Mouse (Mus musculus) myocyte (in vitro differentiated cells): Measurements from ENCODE around the gene Coro2b. TPM values are rescaled to one million over a fixed set of nuclear protein-coding genes. Genes with fewer than 3 reads are reported as not detected.

Experiments used
- H3K27me3 ChIP-seq: one replicate; pipeline ENCODE4 v1.6.1; 2011; ENCODE audit not compliant: control insufficient read depth, insufficient read depth, insufficient read length
- H3K36me3 ChIP-seq: one replicate; pipeline ENCODE4 v1.6.1; 2011; ENCODE audit not compliant: control insufficient read depth, insufficient read depth
- H3K4me2 ChIP-seq: one replicate; pipeline ENCODE4 v1.6.1; 2011; ENCODE audit warnings: low read depth, control low read depth
- H3K4me3 ChIP-seq: one replicate; pipeline ENCODE4 v1.5.1; 2011; ENCODE audit warnings: mild to moderate bottlenecking, control low read depth, moderate library complexity
- H3K79me2 ChIP-seq: one replicate; pipeline ENCODE4 v1.6.1; 2011; ENCODE audit not compliant: control insufficient read depth, insufficient read depth
- H3ac ChIP-seq: one replicate; pipeline ENCODE4 v1.6.1; 2011; ENCODE audit not compliant: control insufficient read depth, insufficient read length
- CEBPB ChIP-seq: IDR thresholded peaks from 2 replicates; pipeline ENCODE4 v1.6.1; 2011; ENCODE audit warnings: mild to moderate bottlenecking, moderate library complexity; ENCODE audit not compliant: poor library complexity, insufficient read depth, severe bottlenecking
- E2F4 ChIP-seq: IDR thresholded peaks from one replicate; pipeline ENCODE4 v1.6.1; 2011; ENCODE audit warnings: mild to moderate bottlenecking, control low read depth, moderate library complexity; ENCODE audit not compliant: insufficient read depth
- MAX ChIP-seq: IDR thresholded peaks from one replicate; pipeline ENCODE4 v1.6.1; 2011; ENCODE audit warnings: low read depth, mild to moderate bottlenecking, control low read depth
- MYOD1 ChIP-seq, 3 experiments: IDR thresholded peaks; one replicate each; pipeline ENCODE4 v1.6.1; 2011; ENCODE audit warnings: control low read depth in 2 of 3, low read depth in 2 of 3, mild to moderate bottlenecking in 2 of 3, moderate library complexity in 1 of 3; ENCODE audit not compliant: insufficient read length in 2 of 3, control insufficient read depth in 1 of 3
- MYOG ChIP-seq, 3 experiments: IDR thresholded peaks; one replicate each; pipeline ENCODE4 v1.6.1; 2011; ENCODE audit warnings: control low read depth in 2 of 3, low read depth in 2 of 3, mild to moderate bottlenecking in 2 of 3; ENCODE audit not compliant: insufficient read length in 2 of 3, control insufficient read depth in 1 of 3, insufficient read depth in 1 of 3
- POLR2A ChIP-seq: IDR thresholded peaks from one replicate; pipeline ENCODE4 v1.6.1; 2011; ENCODE audit warnings: low read depth, mild to moderate bottlenecking, control low read depth, moderate library complexity; ENCODE audit not compliant: insufficient read length
- POLR2AphosphoS2 ChIP-seq: IDR thresholded peaks from one replicate; pipeline ENCODE4 v1.6.1; 2011; ENCODE audit warnings: low read depth, control low read depth; ENCODE audit not compliant: insufficient read length
- REST ChIP-seq: IDR thresholded peaks from one replicate; pipeline ENCODE4 v1.6.1; 2011; ENCODE audit warnings: mild to moderate bottlenecking, control low read depth, moderate library complexity; ENCODE audit not compliant: insufficient read depth, insufficient read length
- SRF ChIP-seq: IDR thresholded peaks from one replicate; pipeline ENCODE4 v1.6.1; 2011; ENCODE audit warnings: low read depth; ENCODE audit not compliant: control insufficient read depth, insufficient read length
- TCF12 ChIP-seq: IDR thresholded peaks from one replicate; pipeline ENCODE4 v1.6.1; 2011; ENCODE audit warnings: mild to moderate bottlenecking, control low read depth; ENCODE audit not compliant: poor library complexity, insufficient read depth, severe bottlenecking
- TCF3 ChIP-seq: IDR thresholded peaks from one replicate; pipeline ENCODE4 v1.6.1; 2011; ENCODE audit warnings: low read depth, control low read depth; ENCODE audit not compliant: insufficient read length
- USF1 ChIP-seq: IDR thresholded peaks from one replicate; pipeline ENCODE4 v1.6.1; 2011; ENCODE audit warnings: low read depth, mild to moderate bottlenecking, control low read depth, moderate library complexity
- polyA plus RNA-seq: library from polyadenylated mRNA; unstranded; fragments of >200 nt; fragmentation: generic; extraction: Trizol; gene quantifications from one replicate; pipeline ENCODE4 v1.2.1, GENCODE M21; 2012; ENCODE audit warnings: missing spikeins

Coro2b gene
- polyA plus RNA-seq, 1 experiment, result 21.3 TPM

DNA sequence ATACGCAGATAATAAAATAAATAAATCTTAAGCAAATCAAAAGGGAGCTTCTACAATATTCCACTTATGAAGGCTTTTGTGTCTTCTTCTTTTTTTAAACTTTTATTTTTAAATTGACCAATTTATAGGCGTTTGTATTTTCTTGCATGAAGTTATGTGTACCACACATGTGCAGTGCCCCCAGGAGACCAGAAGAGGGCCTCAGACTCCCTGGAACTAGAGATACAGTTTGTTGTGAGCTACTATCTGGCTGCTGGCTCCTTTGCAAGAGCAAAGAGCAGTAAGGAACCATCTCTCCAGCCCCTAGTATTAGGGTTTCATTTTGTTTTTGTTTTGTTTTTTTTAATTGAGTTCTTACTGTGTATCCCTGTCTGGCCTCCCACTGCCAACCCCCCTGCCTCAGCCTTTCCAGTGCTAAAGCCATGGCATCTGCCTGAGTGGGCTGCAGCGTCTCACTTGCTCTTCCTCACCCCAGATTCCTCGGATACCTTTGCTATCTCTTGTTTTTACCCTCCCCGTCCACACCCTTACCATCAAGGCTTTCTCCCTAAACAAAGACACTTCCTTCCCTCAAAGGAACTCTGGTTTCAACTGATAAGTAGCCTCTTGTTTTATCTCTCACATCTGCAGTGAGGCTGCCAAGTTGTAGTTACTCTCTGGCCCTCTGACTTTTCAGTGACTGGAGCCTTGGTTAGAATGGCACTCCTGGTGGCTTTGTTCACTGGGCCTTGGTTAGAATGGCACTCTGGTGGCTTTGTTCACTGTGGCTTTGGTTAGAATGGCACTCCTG is 129.3 kb downstream of the Coro2b start:
- no peaks in the 10 kb centered on the region for H3K27me3 ChIP-seq
- TF ChIP-seq CEBPB (no peak), POLR2AphosphoS2 (no peak), REST (no peak), USF1 (no peak), TCF3 (no peak), MYOD1 (IDR thresholded peaks at IDR 0.05; ENCODE audit: control insufficient read depth in 1 of 3, insufficient read length in 2 of 3, low read depth in 2 of 3) (no peak), MYOG (IDR thresholded peaks at IDR 0.05; ENCODE audit: control insufficient read depth in 1 of 3, insufficient read depth in 1 of 3, insufficient read length in 2 of 3, low read depth in 2 of 3) (no peak), POLR2A (no peak), MAX (no peak), SRF (no peak), TCF12 (no peak), E2F4 (no peak)
- no peaks in the 10 kb centered on the region for H3K36me3 ChIP-seq
- no peak overlapping the region for H3K4me2 ChIP-seq
- no peak overlapping the region for H3K4me3 ChIP-seq
- H3K79me2 ChIP-seq, result no peaks in the 10 kb centered on the region
- H3ac ChIP-seq, result no peak overlapping the region

DNA sequence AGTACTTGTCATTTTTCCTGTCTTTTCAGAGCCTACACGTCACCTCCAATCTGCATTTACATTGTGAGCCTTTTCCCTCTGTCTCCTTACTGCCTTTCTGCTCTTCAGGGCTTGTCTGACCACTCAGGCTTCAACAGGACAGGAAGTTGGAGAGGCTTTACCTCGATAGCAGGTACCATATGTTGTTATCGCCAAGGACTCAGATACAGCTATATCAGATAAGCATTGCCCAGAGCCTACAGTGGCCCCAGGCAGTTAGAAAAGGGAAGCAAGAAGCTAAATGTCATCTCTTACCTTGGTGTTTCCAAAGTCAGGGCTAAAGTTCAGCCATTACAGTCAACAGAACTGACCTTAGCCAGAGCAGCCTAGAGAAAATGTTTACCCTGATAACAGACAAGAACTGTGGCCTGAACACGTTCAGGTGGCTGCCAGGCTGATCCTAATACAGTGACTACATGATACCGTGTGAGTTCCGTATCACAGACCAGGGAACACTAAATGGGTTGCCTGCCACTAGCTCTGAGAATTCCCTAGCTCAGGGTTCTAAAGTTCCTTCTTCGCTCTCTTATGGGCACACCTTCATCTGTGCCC is 130.3 kb downstream of the Coro2b start:
- TF ChIP-seq TCF3 (no peak), USF1 (no peak), POLR2A (no peak), MYOD1 (IDR thresholded peaks at IDR 0.05; ENCODE audit: control insufficient read depth in 1 of 3, insufficient read length in 2 of 3, low read depth in 2 of 3) (no peak)
- Histone ChIP-seq H3K27me3 (no peaks in the 10 kb centered on the region), H3K4me2 (no peak overlapping the region), H3K4me3 (no peak overlapping the region), H3K79me2 (no peaks in the 10 kb centered on the region), H3K36me3 (no peaks in the 10 kb centered on the region), H3ac (no peak overlapping the region)

DNA sequence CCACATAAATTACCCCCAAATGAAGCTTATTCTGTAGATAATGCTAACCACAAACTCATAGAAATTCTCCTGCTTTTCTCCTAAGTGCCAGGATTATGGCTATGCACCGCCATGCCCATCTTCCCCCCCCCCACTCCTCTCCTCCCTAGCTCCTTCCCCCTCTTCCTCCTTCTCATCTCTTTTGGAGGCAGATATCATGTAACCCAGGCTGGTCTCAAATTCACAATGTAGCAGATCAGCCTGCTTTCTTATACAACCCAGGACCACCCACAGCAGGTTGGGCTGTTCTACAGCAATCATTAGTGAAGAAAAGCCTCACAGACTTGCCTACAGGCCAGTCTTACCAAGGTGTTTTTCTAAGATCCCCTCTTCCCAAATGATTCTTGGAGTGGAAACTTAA is 135.3 kb downstream of the Coro2b start:
- no peak overlapping the region for H3ac ChIP-seq
- H3K79me2 ChIP-seq, result no peaks in the 10 kb centered on the region
- H3K4me3 ChIP-seq, result no peak overlapping the region
- H3K36me3 ChIP-seq, result no peaks in the 10 kb centered on the region
- H3K27me3 ChIP-seq, result no peaks in the 10 kb centered on the region
- H3K4me2 ChIP-seq, result no peak overlapping the region
- TF ChIP-seq E2F4 (no peak), POLR2AphosphoS2 (no peak), CEBPB (no peak), MYOG (IDR thresholded peaks at IDR 0.05; ENCODE audit: control insufficient read depth in 1 of 3, insufficient read depth in 1 of 3, insufficient read length in 2 of 3, low read depth in 2 of 3) (no peak), REST (no peak)

DNA sequence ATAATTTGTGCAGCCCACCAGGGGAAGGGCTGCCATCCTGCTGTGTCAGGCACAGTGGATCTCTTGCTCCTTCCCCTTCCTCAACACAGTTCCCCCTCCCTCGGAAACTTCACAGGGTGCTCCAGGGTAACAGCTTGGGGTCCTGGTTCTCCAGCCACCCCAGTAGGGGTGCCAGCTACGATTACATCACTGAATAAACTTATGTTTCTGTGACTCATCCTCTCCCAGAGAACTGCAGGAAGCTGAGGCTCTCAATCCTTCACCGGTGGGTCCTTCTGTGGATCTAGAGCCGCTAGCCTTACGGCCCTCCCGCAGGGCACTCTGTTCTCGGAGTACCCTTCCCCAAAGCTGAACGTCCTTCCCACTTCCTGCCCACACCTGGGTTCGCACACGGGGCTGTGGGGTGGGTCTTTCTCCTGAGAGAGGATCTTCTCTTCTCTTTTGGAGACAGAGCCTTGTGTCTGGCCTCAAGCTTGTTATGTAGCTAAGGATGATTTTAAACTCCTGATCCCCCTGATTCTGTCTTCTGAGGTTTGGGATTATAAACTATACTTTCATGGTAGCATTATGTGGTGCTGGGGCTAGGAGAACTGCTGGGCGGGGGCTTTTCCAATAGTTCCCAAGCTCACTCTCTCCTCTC is 136.2 kb downstream of the Coro2b start:
- no peak for TF ChIP-seq MYOD1 (IDR thresholded peaks at IDR 0.05; ENCODE audit: control insufficient read depth in 1 of 3, insufficient read length in 2 of 3, low read depth in 2 of 3)
- no peak for TF ChIP-seq E2F4
- no peak for TF ChIP-seq USF1
- TF ChIP-seq POLR2A, result peak; percentile 17
- no peak for TF ChIP-seq TCF3
- TF ChIP-seq MAX, result no peak
- TF ChIP-seq TCF12, result no peak
- TF ChIP-seq SRF, result no peak
- no peak for TF ChIP-seq REST
- TF ChIP-seq POLR2AphosphoS2, result no peak
- TF ChIP-seq CEBPB, result peak; percentile 24; the same call in 1 of the 2 replicates
- no peak for TF ChIP-seq MYOG (IDR thresholded peaks at IDR 0.05; ENCODE audit: control insufficient read depth in 1 of 3, insufficient read depth in 1 of 3, insufficient read length in 2 of 3, low read depth in 2 of 3)
- no peaks in the 10 kb centered on the region for H3K79me2 ChIP-seq

More for the DNA sequence above, 136.2 kb downstream of the Coro2b start:
- no peaks in the 10 kb centered on the region for H3K36me3 ChIP-seq
- no peaks in the 10 kb centered on the region for H3K27me3 ChIP-seq
- no peak overlapping the region for H3ac ChIP-seq
- H3K4me2 ChIP-seq, result peak overlapping the region; percentile 71
- no peak overlapping the region for H3K4me3 ChIP-seq
